Mouse (Mus musculus) cerebellum, postnatal 36 days (tissue): ENCODE measurements around the gene Nosip.

Source experiments
- DNase-seq, 2 experiments: peaks; one replicate each; pipeline ENCODE4 v3.0.0; 2021 to 2022; ENCODE audit warnings: mixed read lengths in 2 of 2

Nosip gene

DNA sequence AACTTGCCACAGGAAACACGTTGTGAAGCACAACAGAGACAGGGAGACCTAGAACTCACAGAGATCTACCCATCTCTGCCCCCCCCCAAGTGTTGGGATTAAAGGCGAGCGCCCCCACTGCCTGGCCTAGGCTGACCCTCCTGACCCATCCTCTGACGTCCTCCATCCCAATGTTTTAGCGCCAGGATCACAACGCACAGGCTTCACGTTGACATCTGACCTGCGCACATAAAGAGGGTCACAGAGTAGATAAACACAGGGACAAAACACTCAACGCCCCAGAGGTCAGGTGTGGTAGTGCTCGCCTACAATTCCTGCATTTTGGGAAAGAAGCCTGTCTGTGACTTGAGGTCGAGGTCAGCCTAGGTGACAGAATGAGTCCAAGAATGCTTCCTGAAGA is 25.5 kb upstream of the Nosip start:
- no peak for DNase-seq

- DNase-seq: peak; percentile 52 to 57
These were observed 24.4 kb upstream of the Nosip start for GRCm38 (mm10) chr7:45037720-45038361.

DNA sequence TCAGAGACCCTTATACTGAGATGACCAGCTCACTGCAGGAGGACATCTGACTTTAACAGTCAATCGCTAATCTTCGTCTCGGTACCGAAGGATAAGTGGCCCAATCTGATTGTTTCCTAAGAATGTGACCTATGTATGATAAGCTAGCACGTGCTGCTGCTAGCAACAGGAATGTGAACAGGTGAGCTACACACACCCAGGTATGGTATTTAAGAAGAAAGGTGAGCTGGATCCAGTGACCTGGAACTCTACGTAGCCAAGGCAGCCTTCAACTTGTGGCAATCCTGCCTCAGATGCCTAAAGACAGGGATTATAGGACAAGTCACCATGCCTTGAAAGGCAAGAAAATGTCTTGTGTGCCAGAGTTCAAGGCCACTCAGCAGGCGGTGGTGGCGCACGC is 23.8 kb upstream of the Nosip start:
- no peak for DNase-seq

DNA sequence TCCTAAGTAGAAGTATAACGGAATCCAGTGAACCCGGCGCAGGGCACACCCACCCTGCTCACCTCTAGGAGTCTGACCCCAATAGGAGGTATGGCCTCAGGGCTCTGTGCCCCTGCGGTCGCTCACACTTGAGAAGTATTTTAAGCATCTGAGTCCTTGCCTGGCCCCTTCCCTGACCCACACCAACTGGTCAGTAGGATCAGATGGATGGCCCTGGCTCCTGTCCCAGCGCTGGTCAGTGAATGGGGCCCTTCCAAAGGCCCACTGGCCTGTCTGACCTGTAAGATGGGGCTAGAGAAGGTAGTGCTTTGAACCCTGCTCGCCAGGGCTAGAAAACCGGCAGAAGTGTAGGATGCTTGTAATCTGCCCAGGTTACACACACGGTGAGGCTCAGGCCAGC is 21.4 kb upstream of the Nosip start:
- DNase-seq: no peak

GRCm38 (mm10) chr7:45043307-45043706 is 18.9 kb upstream of the Nosip start:
- no peak for DNase-seq

GRCm38 (mm10) chr7:45045741-45046140 is 16.5 kb upstream of the Nosip start:
- DNase-seq: no peak

- no peak for DNase-seq
These were observed 15.3 kb upstream of the Nosip start for GRCm38 (mm10) chr7:45046853-45047350.

GRCm38 (mm10) chr7:45047491-45047890 is 14.7 kb upstream of the Nosip start:
- no peak for DNase-seq

GRCm38 (mm10) chr7:45048001-45048890 is 14.0 kb upstream of the Nosip start:
- no peak for DNase-seq

GRCm38 (mm10) chr7:45048923-45049657 is 13.1 kb upstream of the Nosip start:
- DNase-seq: no peak

- DNase-seq: peak; percentile 70 to 76
These were observed 11.2 kb upstream of the Nosip start for GRCm38 (mm10) chr7:45050945-45051600.

- DNase-seq: no peak
These were observed 10.6 kb upstream of the Nosip start for GRCm38 (mm10) chr7:45051601-45051974.

DNA sequence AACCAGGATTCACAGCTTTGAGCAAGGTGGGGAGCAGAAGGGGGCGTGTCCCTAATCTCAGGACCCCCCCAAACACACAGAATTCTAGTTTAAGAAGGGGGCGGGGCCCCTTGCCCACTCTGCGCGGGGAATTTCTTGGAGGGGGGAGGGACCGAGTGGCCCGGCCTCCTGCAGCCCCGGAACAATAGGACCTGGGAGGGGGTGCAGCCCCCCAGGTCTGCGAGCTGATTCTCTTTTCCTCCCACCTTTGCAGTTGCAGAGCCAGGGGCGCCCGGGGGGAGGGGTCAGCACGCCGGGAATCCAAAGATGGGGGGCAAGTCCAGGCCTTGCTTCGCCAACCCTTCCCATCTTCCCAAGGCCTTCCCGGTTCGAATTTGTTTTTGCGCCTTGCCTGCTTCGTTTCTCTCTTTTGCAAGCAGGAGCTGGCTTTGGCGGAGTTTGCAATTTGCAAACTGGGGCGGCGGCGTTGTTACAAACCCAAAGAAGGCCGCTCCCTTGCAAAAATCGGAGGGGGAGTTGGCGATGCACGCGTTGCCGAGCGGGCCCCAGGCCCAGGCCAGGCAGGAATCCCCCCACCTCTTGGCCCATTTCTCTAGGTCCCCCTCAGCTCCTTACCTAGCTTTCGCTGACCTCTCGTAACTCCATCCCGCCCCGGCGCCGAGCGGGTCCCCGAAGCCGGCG is 9.9 kb upstream of the Nosip start:
- DNase-seq: peak; percentile 45 to 47

GRCm38 (mm10) chr7:45052862-45053116 is 9.4 kb upstream of the Nosip start, which contains the start of gene Prr12:
Gene Prr12, minus strand, starts transcription at chr7:45052881.
- no peak for DNase-seq

- peak; percentile 66 to 67 for DNase-seq
These were observed 8.9 kb upstream of the Nosip start for GRCm38 (mm10) chr7:45053117-45053930.

DNA sequence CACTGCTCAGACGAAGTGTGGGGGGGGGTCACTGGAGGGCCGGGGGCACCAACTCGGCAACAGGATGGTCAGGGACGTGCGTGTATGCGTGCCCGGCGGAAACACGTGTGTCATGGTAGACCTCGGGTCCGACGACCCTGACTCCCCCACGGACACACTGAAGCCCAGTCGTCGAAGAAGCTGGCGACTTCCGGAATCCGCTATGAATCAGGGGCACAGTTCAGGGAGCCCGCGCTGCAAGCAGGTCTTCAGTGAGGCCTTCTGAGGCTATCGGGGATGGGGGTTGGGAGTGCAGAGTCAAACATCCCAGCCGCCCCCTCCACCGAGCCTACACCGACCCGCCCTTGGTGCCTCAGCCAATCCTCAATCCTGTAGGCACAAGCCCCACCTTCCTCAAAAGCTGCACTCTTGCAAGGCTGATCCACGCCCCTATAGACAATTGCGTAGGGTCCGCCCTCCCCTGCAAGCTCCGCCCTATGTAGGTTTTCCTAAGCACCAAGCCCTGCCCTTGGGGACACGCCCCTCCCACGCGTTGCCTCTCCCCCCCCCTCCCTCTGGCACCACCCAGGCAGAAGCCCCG is 8.2 kb upstream of the Nosip start:
- DNase-seq: peak; percentile 86 to 90

DNA sequence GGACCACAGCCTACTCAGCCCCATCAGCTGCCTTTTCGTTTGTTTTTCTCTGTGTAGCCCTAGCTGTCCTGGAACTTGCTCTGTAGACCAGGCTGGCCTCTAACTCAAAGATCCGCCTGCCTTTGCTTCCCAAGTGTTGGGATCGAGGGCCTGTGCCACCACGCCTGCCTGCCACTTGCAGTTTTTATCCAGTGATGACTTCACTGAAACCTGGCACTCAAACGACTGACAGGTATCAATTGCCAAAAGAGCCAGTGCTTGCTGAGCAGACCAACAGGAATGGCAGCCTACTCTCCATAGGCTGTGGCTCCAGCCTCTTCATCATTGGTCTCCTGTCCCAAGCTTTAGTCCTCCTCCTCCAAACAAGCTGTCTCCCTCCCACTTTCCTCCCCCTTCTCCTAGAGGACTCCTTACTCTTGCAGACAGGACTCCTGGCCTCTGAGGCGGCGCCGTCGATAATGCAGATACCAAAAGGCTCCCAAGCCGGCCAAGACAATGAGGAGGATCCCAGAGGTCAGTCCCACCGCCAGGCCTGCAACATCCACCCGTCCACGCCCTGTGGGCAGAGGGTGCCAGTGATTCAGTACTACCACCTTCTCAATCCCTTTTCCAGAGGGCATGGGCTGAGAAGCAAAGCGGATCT is 5.8 kb upstream of the Nosip start:
- DNase-seq: no peak

DNA sequence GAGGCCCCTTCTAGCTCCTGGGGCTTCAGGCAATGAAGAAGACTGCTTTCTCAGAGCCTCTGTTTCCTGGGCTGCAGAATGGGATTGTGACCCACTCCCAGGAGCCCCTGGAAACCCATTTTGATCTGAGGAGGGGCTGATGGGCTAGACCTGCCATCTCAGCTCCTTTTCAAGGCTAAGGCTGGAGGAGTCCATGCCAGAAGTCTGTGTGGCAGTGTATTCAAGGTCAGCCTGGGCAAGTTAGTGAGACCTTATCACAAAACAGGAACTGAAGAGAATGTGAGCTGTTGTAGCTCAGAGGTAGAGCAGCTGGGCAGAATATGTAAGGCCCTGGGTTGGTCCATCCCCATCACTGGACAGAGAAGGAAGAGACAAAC is 5.3 kb upstream of the Nosip start:
- DNase-seq: no peak

DNA sequence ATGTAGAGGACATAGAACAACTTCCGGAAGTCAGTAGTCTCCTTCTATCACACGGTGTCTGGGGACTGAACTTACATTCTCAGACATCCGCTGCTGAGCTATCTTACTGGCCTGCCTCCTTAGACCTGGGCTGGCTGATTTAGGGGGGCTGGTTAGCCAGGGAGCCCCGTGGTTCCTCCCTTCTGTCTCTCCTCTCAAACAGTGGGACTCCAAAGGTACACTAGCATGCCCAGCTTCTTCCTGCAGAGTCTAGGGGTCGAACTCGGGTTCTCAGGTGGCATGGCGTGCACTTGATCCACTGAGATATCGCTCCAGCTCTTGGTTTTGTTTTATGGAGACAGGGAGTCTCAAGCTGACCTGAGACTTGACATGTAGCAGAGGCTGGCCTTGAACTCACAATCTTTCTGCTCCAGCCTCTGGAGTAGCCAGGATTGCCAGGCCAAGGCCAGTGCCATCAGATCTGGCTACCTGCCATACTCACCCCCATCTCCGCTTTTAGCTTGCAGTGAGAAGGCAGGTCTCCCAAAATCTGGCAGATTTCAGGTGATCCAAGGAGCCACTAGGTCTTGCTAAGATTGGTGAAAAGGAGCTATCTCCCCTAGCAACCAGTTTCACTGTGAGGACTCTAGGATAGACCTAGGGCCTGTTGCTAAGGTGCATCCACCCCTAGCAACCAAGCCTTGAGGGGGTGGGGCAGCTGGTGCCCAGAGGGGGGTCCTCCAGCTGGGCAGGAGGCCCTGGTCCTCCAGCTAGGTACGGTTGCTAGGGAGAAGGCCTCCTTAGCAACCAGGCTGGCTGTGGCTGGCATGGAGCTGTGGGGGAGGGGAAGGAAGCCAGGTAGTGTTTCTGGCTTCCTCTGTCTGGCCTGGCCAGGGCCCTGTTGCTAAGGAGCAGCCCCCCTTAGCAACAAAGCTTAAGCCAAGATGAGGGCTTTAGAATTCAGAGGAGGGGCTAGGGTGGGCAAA is 3.3 kb upstream of the Nosip start:
- no peak for DNase-seq
